Mouse (Mus musculus): ENCODE results near the gene Spock2.

DNA sequence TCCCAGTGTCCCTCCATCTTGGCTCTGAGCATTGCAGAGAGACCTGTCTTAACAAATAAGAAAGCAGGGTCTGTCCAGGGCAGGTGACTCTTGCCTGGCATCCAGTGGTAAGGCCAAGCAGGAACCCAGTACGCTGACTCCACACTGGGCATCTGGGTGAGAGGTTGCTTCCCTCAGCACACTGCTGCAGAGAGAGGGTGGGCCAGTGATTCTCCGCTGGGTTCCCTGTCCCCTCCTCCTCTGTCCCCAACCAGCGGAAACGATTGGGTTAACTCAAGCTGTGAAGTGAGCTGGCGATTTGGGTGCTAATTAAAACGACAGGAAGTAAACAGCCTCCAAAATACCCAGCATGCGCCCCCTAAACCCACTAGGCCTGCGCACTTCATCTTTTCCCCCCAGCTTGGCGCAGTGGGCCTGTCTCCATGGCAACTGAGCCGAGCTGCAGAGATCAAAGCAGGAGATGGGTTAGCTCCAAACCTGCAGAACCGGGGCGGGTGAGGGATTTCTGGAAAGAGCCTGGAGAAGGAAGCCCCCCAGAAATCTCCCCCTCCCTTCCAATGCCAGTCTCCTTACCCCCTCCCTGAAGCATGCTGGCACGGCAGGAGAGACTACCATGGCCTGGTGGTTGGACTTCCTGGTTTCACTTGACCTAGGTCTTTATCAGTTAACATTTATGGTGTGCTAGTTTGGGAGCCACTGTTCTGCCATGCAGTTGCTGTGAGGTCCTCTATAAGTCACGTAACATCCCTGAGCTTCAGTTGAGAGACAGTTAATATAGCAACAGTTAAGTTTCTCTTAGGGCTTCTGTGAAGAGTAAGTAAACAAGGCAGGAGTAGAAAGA, 9.5 kb downstream of the Spock2 start:
- TF ChIP-seq CTCF (IDR thresholded peaks at IDR 0.05) (no peak), EP300 (IDR thresholded peaks at IDR 0.05) (no peak)
